Mouse (Mus musculus): ENCODE measurements at regions not wholly inside any gene's neighbourhood (a gene's known extent, or its start where the extent isn't known, plus 50 kb on each side); places are given as distances from the start of the nearest gene placed in this dataset.

DNA sequence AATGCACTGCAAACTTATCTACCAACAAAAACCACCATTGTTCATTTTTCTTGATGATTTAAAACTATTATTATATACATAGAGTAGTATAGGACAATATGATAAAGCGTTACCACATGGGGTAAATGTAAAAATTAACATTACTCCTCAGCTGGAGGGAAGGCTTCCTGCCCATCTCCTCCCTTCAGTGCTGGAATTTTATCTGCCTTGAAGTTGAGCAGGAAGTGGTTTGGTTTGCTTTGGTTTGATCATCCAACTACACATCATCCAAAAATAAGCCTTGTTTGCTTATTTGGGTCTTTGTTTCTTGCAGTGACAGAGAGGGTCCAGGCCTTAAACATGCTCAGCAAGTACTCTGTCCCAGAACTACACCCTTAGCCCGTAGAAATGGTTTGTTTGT is 285.7 kb downstream of the Gsdmc2 start:
- ATAC-seq (replicated peaks; ENCODE audit: low FRiP score, poor library complexity, severe bottlenecking) = no peak

- ATAC-seq (replicated peaks; ENCODE audit: low FRiP score, poor library complexity, severe bottlenecking) = no peak
Observed at GRCm38 (mm10) chr15:63558691-63559090, 286.3 kb downstream of the Gsdmc2 start.

DNA sequence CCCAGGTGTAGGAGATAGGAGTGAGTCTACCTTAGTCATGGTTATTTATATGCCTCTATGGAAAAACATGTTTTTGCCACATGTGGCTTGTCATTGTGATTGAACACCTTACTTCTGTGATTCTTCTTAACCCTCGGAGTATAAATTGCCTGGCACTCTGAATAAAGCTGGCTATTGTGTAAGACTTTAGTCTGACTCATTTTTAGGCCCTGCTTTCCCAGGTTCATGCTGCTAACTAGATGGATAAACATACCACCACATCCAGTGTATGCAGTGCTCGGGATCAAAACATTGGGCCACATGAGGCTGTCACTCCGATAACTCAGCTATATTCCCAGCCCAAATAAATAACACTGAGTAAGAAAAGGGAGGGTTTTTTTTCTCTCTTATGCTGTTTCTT is 287.2 kb downstream of the Gsdmc2 start:
- ATAC-seq (replicated peaks; ENCODE audit: low FRiP score, poor library complexity, severe bottlenecking) = no peak

DNA sequence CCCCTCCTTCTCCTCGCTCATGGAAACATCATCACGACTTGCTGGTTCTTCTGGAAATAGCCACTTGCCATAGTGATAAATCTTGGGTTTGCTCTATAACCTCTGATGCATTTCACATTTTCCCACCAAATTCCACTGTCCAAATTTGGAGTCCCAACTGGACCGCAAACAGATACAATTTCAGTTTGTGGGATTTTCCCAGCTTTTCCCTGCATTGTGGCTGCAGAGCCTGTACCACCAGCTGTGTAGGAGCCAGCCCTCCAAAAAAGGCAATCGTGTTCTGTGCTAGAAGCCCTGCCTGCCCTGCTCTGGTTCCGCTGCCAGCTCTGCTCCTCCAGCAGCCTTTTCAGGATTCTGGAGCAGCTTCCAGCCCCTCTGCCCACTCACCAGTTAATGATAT is 291.4 kb downstream of the Gsdmc2 start:
- no peak for ATAC-seq (replicated peaks; ENCODE audit: low FRiP score, poor library complexity, severe bottlenecking)

DNA sequence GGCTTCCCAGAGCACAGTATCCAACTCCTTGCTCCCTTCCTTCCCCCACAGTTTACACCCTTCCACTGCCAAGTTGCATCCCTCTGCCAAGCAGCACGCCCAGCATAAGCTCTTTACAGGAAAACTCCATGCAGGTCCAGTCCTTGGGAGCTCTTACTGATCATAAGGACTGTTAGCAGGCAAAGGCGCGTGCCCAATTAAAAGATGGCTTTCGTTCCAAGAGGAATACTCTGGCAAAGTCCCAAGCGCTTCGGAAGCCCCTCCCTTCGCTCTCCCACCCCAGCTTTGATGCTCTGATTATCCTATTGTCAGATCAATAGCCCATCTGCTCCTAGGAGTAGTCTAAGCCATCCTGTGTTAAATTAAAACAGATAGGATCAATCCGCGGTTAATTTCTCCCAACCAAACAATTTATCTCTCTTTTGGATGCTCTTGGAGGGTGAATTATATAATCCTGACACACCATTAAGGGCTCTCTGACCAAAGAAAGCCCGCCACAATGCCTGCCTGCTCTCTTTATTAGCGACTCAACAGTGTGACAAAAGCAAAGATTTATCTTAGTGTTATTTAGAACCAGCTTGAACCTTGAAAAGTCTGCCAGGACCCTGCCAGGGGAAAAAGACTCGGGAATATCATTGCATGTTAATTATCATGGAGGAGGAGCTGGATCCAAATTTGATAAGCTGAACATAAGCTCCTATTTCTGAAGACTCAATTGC is 312.5 kb downstream of the Gsdmc2 start:
- no peak for ATAC-seq (replicated peaks; ENCODE audit: low FRiP score, poor library complexity, severe bottlenecking)

- ATAC-seq (replicated peaks; ENCODE audit: low FRiP score, poor library complexity, severe bottlenecking) = no peak
Observed at GRCm38 (mm10) chr15:63527318-63527717, 317.7 kb downstream of the Gsdmc2 start.

- no peak for ATAC-seq (replicated peaks; ENCODE audit: low FRiP score, poor library complexity, severe bottlenecking)
Observed at GRCm38 (mm10) chr15:63526820-63527219, 318.2 kb downstream of the Gsdmc2 start.

DNA sequence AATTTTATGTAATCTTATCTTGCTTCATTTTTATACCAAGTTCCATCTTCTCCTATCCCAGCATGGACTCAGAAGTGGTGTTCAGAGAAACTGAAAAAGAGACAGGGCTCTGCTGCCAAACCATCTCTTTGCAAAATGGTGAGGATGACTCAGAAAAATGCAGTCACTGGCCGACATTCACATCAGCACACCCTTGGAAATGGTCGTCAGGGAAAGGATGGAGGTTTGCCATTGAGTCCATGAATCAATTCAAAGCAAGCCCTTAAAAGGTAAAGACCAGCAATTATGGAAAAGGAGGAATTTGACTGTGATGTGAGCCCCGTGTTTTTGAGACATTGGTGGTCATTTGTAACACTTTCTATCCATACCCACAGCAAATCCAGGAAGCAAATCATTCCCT is 327.7 kb downstream of the Gsdmc2 start:
- no peak for ATAC-seq (replicated peaks; ENCODE audit: low FRiP score, poor library complexity, severe bottlenecking)

DNA sequence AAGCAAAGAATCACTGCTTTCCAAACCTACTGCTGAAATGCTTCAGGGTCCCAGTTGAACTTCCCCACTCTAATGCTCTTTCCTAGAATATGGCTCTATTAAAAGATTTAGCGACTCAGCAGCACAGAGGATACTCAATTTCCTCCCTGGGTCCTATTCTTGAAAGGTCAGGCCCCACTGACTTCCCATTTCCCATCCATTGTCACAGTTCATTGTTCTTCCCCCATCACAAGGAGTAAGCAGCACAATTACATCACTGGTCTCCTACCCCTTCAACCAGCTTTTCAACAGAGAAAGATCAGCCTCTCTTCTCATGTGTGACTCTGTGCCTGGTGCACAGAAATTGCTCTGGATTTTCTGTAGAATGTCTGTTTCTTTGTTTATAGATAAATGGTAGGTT is 344.5 kb downstream of the Gsdmc2 start:
- ATAC-seq (replicated peaks; ENCODE audit: low FRiP score, poor library complexity, severe bottlenecking) = no peak

- ATAC-seq (replicated peaks; ENCODE audit: low FRiP score, poor library complexity, severe bottlenecking) = no peak
Observed at GRCm38 (mm10) chr15:63498483-63498882, 346.5 kb downstream of the Gsdmc2 start.

GRCm38 (mm10) chr15:63497207-63497606 is 347.8 kb downstream of the Gsdmc2 start:
- no peak for ATAC-seq (replicated peaks; ENCODE audit: low FRiP score, poor library complexity, severe bottlenecking)

DNA sequence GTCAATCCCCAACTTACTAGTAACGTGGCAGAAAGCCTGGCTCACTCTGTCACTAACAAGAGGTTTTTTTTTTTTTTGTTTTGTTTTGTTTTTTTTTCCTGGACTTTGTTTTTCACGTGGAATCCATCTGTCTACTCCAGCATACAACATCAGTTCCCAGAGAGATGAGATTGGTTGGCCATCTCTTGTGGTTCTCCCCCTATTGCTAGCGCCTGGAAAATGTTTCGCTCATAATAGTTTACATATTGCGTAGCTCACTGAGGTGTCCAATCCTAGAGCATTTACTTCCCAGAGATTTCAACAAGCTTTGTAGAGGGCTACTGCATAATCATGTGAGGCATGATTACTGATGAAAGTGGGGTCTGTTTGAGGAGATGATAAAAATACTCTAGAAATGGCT is 360.1 kb downstream of the Gsdmc2 start:
- ATAC-seq (replicated peaks; ENCODE audit: low FRiP score, poor library complexity, severe bottlenecking) = no peak

DNA sequence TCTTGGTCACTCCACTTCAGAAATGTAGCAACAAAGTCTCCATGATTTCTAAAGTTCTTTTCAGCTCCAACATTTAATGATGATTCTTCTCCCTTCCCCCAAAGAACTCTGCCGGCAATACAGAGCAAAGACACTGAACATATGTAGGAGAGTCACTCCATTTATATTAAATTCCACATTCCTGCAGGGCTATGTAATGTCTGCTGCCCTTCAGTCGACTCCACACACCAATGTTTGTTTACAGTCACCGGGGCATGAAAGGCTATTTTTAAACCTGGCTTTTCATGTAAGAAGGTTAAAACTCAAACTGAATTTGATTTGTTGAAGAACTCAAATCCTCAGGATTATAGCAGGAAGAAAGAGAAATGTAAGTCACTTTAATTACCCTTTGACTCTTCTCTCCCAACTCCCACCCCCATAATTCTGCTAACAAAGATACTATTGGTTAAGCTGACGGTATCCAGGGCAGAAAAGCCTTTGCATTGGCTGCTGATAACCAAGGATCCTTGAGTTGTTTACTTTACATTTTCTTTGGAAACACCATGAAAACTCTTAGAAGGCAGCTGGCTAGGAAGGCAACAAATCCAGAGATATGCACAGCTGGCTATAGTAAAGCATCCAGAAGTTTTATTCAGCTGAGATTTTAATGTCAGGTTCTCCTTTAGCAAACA is 360.6 kb downstream of the Gsdmc2 start:
- no peak for ATAC-seq (replicated peaks; ENCODE audit: low FRiP score, poor library complexity, severe bottlenecking)

GRCm38 (mm10) chr15:63479270-63479805 is 365.6 kb downstream of the Gsdmc2 start:
- ATAC-seq (replicated peaks; ENCODE audit: low FRiP score, poor library complexity, severe bottlenecking) = no peak

DNA sequence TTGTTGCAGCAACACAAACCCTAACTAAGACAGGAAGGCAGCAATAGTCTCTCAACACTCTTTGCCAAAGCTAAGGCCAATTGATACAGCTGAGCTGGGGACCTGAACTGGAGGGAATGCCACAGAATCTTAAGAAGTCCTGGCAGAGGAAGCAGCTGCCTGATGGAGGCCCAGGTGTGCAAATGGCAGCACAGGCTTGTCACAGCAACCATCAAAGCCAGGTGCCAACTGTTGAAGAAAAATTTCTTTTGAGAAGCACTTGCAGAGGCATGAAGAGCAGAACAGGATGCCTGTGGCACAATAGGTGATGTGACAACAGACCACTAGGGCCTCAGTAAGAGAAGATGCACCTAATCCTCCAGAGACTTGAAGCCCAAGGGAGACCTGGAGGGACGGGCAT is 378.1 kb downstream of the Gsdmc2 start:
- ATAC-seq (replicated peaks; ENCODE audit: low FRiP score, poor library complexity, severe bottlenecking) = no peak

- no peak for ATAC-seq (replicated peaks; ENCODE audit: low FRiP score, poor library complexity, severe bottlenecking)
Observed at GRCm38 (mm10) chr15:63452529-63452928, 392.4 kb downstream of the Gsdmc2 start.

DNA sequence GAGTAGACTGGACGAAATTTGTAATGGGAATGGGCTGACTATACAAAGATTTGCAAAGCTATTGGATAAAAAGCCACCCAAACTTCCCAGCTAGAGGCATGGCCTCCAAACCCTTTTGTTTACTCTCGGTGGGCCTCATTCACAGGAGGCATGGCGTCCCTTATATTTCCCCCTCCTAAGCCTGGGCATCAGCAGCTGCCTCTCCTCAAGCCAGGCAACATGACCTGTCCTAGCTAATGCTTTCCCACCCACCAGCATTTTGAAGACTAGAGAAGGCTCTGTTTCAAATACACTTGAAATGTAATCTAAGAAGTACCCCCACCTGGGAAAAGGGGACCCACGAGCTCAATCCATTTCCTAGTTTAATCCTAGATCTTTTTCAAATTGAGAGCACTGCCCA is 398.7 kb downstream of the Gsdmc2 start:
- ATAC-seq (replicated peaks; ENCODE audit: low FRiP score, poor library complexity, severe bottlenecking) = no peak

GRCm38 (mm10) chr15:63445016-63445415 is 400.0 kb downstream of the Gsdmc2 start:
- ATAC-seq (replicated peaks; ENCODE audit: low FRiP score, poor library complexity, severe bottlenecking) = no peak

DNA sequence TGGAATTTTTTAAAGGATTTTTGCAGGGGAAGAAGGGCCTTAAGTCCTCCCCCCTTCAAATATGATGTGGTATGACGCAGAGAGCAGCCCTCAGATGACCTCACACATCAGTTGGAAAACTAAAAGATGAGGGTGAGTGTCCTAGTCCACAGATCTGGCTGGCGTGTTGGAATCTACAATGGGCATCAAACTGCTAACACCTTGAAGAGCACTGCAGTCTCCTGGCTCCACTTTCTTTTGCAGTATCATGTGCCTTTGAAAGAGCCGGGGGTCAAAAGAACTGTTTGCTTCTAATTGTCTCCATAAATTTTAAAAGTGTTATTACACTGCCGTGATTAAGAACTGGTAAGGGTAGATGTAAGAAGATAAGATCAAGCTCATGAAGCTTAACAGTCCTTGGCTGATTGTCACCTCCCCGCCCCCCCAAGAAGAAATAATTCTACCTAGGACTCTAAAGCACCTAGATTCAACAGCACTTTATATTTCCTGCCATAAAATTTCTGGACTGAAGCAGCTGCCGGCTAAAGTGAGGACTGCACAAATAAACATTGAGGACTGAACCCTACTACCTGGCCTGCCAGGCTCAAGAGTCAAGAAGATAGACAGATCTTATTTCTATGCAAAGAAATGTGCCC is 402.7 kb downstream of the Gsdmc2 start:
- ATAC-seq (replicated peaks; ENCODE audit: low FRiP score, poor library complexity, severe bottlenecking) = no peak

DNA sequence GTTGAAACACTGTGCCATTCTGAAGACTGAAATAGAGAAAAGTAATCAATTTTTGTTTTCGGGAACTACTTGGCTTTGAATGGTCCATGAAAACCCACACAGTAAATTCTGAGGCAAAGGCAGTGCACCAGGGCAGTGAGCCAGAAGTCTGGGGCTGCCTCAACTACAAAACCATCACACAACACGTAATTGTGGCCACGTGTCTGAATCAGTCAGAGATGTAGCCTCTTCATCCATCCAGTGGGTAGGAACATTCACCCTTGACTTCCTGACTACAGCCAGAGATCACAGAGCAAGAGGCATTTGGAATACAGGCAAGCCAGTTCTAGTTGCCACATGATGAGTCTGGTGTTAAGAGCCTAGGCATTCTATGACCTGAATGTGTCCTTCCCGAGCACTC is 432.3 kb downstream of the Gsdmc2 start:
- no peak for ATAC-seq (replicated peaks; ENCODE audit: low FRiP score, poor library complexity, severe bottlenecking)

- ATAC-seq (replicated peaks; ENCODE audit: low FRiP score, poor library complexity, severe bottlenecking) = no peak
Observed at GRCm38 (mm10) chr15:63411771-63412118, 433.2 kb downstream of the Gsdmc2 start.

All from erythroblast, adult 5-6 weeks (primary cell).